Mouse (Mus musculus) liver, embryonic 14.5 days (tissue): ENCODE results near the gene Olfr1424.

Experiments used
- CTCF ChIP-seq: IDR thresholded peaks from 2 replicates; pipeline ENCODE4 v1.5.1; 2016; ENCODE audit warnings: antibody characterized with exemption, low read depth, control low read depth
- EP300 ChIP-seq: IDR thresholded peaks from 2 replicates; pipeline ENCODE4 v1.6.1; 2016; ENCODE audit warnings: antibody characterized with exemption, low read depth

GRCm38 (mm10) chr19:12010281-12010771 lies 52.2 kb downstream of the Olfr1424 start:
- no peak for TF ChIP-seq CTCF
- TF ChIP-seq EP300: 0 out of 2 replicates have a peak, but pooled peaks have one; percentile 3
